Mouse (Mus musculus): ENCODE data around the gene Gmip.

Gene Gmip

GRCm38 (mm10) chr8:69867696-69868326, 59.3 kb downstream of the Gmip start:
- DNase-seq, result no peak

GRCm38 (mm10) chr8:69870003-69870765, 61.7 kb downstream of the Gmip start:
- DNase-seq, result no peak

- no peak for DNase-seq
Observed at GRCm38 (mm10) chr8:69870907-69871306, 62.4 kb downstream of the Gmip start.
